Mouse (Mus musculus): ENCODE results near the gene Kat2a.
A peak's percentile ranks its signal among the peaks of the same experiment; 100 is the strongest.

Kat2a gene

GRCm38 (mm10) chr11:100710528-100710927 lies 1.7 kb downstream of the Kat2a start:
- DNase-seq (ENCODE audit: low spot score), result no peak

DNA sequence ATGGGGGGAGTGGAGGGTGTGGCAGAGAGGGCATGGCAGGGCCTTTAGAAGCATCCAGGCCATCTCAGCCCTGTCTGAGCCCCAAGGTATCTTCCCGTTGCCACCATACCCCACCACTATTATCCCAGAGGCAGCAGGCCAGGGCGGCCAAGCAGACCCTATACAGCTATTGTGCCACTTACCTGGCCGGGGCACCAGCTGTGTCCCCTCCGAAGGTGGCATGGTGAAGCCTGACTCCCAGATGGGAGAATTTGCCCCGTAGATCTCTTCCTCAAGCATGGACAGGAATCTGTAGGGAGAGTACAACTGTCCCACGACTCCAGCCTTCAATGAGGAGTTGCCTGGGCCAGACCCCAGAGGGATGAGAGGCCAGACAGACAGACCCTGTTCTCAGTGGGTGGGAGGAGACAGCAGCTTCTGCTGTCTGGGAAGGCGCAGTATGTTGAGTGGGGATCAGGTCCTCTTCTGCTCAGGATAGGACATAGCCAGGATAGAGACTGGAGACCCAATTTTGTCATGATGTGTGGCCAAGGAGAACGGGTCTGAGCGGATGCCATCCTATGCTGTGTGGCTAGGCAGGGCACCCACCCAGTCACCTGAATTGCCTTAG lies 3.0 kb downstream of the Kat2a start:
- DNase-seq (ENCODE audit: low spot score), result no peak

DNA sequence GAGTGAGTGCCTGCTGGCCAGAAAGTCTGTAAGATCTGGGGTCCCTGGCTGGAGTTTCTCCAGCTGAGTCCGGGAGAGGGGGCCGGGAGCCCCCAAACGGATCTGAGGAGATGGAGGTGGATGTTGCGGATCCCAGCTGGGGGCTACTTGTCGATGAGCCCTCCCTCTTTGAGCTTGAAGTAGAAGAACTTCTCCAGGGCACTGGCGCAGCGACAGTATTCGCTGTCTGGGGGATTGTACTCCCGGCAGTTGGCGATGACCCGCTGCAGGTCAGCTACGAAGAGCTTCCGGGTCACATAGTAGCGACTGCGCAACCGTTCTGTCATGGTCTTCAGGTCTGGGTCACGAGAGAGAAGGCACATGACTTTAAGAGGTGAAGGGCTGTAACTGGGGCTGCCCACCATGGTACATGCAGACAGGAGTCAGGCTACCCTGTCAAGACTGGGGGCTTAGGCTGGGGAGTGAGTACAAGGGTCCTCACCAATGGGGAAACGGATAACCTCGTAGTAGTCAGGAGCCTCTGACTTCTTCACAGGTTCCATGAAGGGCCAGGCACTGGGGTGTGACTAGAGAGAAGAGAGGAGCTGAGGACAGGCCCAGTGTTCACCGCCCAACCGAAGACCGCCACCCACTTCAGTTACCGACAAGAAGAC lies 7.0 kb downstream of the Kat2a start:
- DNase-seq (ENCODE audit: low spot score), result no peak

GRCm38 (mm10) chr11:100703851-100704531 lies 8.3 kb downstream of the Kat2a start, which contains the start of gene Dhx58:
Dhx58 (minus strand) TSS chr11:100704271.
- no peak for DNase-seq (ENCODE audit: low spot score)

GRCm38 (mm10) chr11:100703366-100703765 lies 8.9 kb downstream of the Kat2a start:
- no peak for DNase-seq (ENCODE audit: low spot score)

GRCm38 (mm10) chr11:100702906-100703305 lies 9.4 kb downstream of the Kat2a start:
- DNase-seq (ENCODE audit: low spot score), result no peak

DNA sequence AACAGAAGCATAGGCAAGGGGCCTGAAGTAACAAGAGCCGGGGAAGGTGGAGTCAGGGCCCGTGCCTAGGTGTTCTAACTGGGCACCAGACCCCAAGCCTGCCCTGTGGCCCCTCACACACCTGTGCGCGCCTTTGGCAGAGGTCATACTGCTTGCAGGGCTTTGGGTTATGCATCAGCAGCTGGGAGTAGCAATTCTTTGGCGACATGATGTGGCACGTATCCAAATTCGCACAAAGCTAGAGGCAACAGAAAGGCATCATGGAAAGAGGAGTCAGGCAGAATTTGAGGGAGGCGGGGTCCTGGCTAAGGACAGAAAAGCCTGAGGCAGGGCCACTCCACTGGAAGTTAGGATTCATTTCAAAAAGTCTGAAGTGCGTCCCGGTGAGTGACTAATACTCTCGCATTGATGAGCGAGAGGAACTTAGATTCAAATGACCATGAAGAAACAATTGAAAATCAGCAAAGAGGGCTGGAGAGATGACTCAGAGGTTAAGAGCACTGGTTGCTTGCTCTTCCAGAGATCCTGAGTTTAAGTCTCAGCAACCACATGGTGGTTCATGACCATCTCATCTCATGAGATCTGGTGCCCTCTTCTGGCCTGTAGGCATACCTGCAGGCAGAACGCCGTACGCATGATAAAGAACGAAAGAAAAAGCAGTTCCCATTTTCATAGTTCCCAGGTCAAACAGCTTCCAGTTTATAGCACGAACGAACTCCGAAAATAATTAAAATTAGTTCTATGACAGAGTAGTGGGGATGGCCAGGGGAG lies 10.0 kb downstream of the Kat2a start:
- DNase-seq (ENCODE audit: low spot score), result no peak

DNA sequence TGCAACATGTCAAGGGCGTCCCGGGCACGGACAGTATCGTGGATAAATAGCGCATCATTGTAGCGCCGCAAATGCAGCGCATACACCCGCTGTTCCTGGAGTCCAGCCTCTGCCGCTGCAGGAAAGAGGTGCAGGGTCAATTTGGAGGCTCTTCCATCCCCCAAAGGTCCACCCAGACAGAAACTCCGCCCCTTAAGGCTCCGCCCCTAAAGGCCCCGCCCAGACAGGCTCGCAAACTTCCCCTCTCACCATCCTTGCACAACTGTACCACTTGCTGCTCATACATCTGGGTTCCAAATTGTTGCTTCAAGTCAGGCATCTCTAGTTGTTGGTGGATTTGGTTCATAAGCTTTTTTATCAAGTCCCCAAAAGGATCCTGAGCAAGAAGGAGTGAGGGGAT lies 11.0 kb downstream of the Kat2a start:
- DNase-seq (ENCODE audit: low spot score), result no peak

DNA sequence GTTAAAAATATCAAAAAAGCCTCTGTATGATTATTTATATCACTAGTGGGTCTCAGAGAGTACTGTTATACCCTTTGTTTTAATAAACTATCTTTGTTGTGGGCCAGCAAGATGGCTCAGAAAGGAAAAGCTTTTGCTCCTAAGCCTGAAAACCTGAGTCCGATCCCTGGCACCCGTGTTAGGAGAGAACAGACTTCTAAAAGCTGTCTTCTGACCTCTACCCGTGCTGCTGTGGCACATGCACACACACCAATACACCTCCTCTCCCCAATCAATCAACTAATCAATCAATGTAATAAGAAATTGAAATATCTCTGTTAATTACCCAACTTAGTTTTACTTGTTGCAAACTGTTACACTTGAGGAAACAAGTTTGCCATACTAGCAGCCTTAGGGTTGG lies 11.6 kb downstream of the Kat2a start:
- no peak for DNase-seq (ENCODE audit: low spot score)

DNA sequence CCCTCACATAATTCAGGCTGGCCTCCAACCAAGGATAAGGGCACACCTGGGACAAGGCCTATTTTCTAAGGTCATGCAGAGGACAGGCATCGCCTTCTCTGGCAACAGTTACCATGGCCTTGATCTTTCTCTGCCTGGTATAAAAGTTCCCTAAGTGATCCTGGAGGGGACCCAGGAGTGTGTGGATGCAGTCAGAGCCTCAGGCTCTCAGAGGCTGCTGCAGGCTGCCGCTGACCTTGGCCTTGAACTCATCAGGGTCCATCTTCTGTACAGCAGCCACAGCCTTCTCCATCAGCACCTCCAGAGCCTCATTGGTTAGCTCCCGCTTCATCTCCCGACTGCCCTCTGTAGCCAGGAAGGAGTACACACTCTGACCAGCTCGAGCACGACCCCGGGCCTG lies 14.3 kb downstream of the Kat2a start:
- DNase-seq (ENCODE audit: low spot score), result no peak

GRCm38 (mm10) chr11:100694926-100695325 lies 17.3 kb downstream of the Kat2a start:
- DNase-seq (ENCODE audit: low spot score), result peak; percentile 48

DNA sequence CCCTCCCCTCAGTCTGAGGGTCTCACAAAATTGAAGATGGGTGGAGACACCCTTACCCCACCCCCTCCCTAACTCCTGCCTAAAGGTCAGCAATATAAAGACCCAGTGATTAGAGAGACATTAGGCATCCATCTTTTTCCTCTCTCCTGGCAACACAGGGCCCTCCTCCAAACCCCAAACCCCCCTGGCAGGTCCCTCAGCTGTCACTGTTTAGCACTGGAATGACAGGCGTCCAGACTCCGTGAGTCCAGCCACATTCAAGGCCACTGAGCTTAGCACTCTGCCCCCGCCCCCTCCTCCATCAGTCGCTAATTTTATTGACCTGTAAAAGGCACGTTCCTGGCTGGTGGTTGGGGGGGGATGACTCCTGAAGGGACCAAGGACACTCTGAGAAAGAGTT lies 19.1 kb downstream of the Kat2a start:
- DNase-seq (ENCODE audit: low spot score), result no peak

- DNase-seq (ENCODE audit: low spot score), result no peak
Observed at GRCm38 (mm10) chr11:100692164-100692616, 20.1 kb downstream of the Kat2a start, which contains the start of gene Zfp385c. Zfp385c (minus strand) TSS chr11:100692455.

DNA sequence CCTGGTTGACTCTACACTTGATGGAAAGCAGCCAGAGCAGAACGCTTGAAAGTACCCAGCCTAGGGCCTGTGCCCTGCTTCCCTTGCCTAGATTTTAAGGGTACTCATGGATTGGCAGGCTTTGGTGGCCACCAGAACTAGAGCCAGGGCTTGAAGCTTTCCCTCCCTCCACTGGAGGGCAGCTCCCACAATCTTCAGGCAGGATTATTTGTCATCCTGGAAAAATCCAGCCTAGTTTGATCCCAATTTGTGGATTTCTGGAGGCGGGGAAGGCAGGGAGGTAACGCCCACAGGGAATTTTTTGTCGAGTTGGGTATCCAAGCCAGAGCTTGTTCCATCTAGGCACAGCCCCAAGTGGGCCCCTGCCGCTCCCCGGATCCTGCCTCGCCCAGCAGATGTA lies 21.9 kb downstream of the Kat2a start:
- no peak for DNase-seq (ENCODE audit: low spot score)

GRCm38 (mm10) chr11:100688443-100688842 lies 23.8 kb downstream of the Kat2a start:
- DNase-seq (ENCODE audit: low spot score), result no peak

DNA sequence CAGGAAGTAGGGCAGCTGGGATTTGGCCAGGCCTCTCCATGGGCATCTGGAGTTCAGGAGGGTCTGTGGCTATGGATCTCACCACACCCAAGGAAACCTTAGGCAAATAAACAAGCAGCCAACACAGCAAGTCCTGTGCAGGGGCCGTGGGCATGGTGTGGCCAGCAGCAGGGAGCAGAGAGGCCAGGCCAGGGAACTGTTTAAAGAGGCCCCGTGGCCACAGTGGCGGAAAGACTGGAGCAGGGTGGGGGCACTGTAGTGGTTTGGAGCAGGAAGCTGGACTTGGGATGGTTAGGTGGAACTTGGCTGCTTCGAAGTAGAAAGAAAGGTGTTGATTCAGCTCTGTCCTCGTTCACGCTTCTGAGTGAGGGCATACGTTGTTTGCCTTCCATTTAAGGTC lies 25.0 kb downstream of the Kat2a start:
- DNase-seq (ENCODE audit: low spot score), result no peak

DNA sequence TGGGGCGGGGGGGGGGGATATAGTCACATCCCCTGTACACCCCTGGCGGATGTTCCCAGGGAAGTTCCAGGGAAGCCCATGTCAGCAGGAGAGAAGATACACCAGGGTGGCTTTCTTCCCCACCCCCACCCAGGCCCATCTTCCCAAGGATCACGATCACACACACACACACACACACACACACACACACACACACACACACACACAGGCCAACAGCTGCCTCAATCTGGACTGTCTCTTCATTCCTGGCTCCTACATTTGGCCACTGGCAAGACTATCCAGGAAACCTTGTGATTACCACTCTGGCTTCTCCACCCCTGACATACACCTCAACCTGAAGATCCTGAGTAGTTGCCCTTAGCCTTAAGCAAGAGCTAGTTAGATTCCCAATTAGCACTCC lies 26.9 kb downstream of the Kat2a start:
- DNase-seq (ENCODE audit: low spot score), result no peak

- no peak for DNase-seq (ENCODE audit: low spot score)
Observed at GRCm38 (mm10) chr11:100684084-100684483, 28.2 kb downstream of the Kat2a start.

- DNase-seq (ENCODE audit: low spot score), result no peak
Observed at GRCm38 (mm10) chr11:100682526-100682925, 29.7 kb downstream of the Kat2a start.

- DNase-seq (ENCODE audit: low spot score), result no peak
Observed at GRCm38 (mm10) chr11:100681826-100682225, 30.4 kb downstream of the Kat2a start.

GRCm38 (mm10) chr11:100677810-100678209 lies 34.5 kb downstream of the Kat2a start:
- DNase-seq (ENCODE audit: low spot score), result no peak

GRCm38 (mm10) chr11:100673169-100673568 lies 39.1 kb downstream of the Kat2a start:
- peak; percentile 39 for DNase-seq (ENCODE audit: low spot score)

All from testis, postnatal 14 days (tissue).